Mouse (Mus musculus): ENCODE data around the gene Gmpr2. TPM values are rescaled to one million over a fixed set of nuclear protein-coding genes. Genes with fewer than 3 reads are reported as not detected.

Gmpr2 gene
- polyA plus RNA-seq, 1 experiment from 2014 or later = 74.2 TPM

GRCm38 (mm10) chr14:55643060-55643907 lies 28.5 kb upstream of the Gmpr2 start, which contains the start of gene Tm9sf1:
Gene Tm9sf1, minus strand, starts transcription at chr14:55643806.
- Histone ChIP-seq H3K4me3 (ENCODE audit: low read length) (peak within 1 kb of the TSS; percentile 99), H3K9ac (replicated peaks; ENCODE audit: low read length) (peak within 1 kb of the TSS; percentile 92), H3K4me2 (replicated peaks; ENCODE audit: low read depth, low read length) (peak within 1 kb of the TSS; percentile 88), H3K36me3 (ENCODE audit: insufficient read depth, low read length) (peaks cover 29% of the 10 kb centered on the region), H3K4me1 (ENCODE audit: insufficient read depth, low read length) (peaks cover 21% of the 10 kb centered on the region), H3K27ac (ENCODE audit: low read length) (peak within 1 kb of the TSS; percentile 95), H3K27me3 (ENCODE audit: insufficient read depth, low read length) (no peaks in the 10 kb centered on the region), H3K9me3 (ENCODE audit: low read length) (no peaks in the 10 kb centered on the region)
- ATAC-seq (ENCODE audit: low FRiP score, low TSS enrichment) = peak; percentile 87
- WGBS = under 1% methylated on average over 86 of the region's 89 CpGs

- 14% methylated on average over 17 of the region's 17 CpGs for WGBS
- H3K4me1 ChIP-seq (ENCODE audit: insufficient read depth, low read length) = peaks cover 21% of the 10 kb centered on the region
- H3K9me3 ChIP-seq (ENCODE audit: low read length) = no peaks in the 10 kb centered on the region
- H3K27me3 ChIP-seq (ENCODE audit: insufficient read depth, low read length) = no peaks in the 10 kb centered on the region
- peak overlapping the region; percentile 92 for H3K9ac ChIP-seq (replicated peaks; ENCODE audit: low read length)
- peak overlapping the region; percentile 99 for H3K4me3 ChIP-seq (ENCODE audit: low read length)
- ATAC-seq (ENCODE audit: low FRiP score, low TSS enrichment) = no peak
- peaks cover 21% of the 10 kb centered on the region for H3K36me3 ChIP-seq (ENCODE audit: insufficient read depth, low read length)
- peak overlapping the region; percentile 95 for H3K27ac ChIP-seq (ENCODE audit: low read length)
- peak overlapping the region; percentile 88 for H3K4me2 ChIP-seq (replicated peaks; ENCODE audit: low read depth, low read length)
Observed at GRCm38 (mm10) chr14:55644261-55644888, 27.4 kb upstream of the Gmpr2 start.

- Histone ChIP-seq H3K27me3 (ENCODE audit: insufficient read depth, low read length) (no peaks in the 10 kb centered on the region), H3K9me3 (ENCODE audit: low read length) (no peaks in the 10 kb centered on the region), H3K4me1 (ENCODE audit: insufficient read depth, low read length) (peaks cover 7% of the 10 kb centered on the region), H3K36me3 (ENCODE audit: insufficient read depth, low read length) (no peaks in the 10 kb centered on the region), H3K4me3 (ENCODE audit: low read length) (no peak within 1 kb of the TSS), H3K27ac (ENCODE audit: low read length) (no peak within 1 kb of the TSS), H3K4me2 (replicated peaks; ENCODE audit: low read depth, low read length) (no peak within 1 kb of the TSS), H3K9ac (replicated peaks; ENCODE audit: low read length) (no peak within 1 kb of the TSS)
- ATAC-seq (ENCODE audit: low FRiP score, low TSS enrichment) = no peak
- 97% methylated on average over 2 of the region's 2 CpGs for WGBS
Observed at GRCm38 (mm10) chr14:55649884-55650283, 21.9 kb upstream of the Gmpr2 start, which contains the start of gene Tssk4. Gene Tssk4, plus strand, starts transcription at chr14:55650184.

DNA sequence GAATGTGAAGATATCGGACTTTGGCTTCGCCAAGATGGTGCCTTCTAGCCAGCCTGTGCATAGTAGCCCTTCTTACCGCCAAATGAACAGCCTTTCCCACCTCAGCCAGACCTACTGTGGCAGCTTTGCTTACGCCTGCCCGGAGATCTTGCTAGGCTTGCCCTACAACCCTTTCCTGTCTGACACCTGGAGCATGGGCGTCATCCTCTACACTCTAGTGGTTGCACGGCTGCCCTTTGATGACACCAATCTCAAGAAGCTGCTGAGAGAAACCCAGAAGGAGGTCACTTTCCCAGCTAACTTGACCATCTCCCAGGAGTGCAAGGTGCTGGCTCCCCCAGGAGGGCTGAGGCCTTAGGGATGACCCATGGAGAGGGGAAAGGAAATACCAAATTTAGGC lies 20.2 kb upstream of the Gmpr2 start:
- H3K4me1 ChIP-seq (ENCODE audit: insufficient read depth, low read length) = no peaks in the 10 kb centered on the region
- H3K36me3 ChIP-seq (ENCODE audit: insufficient read depth, low read length) = no peaks in the 10 kb centered on the region
- H3K27me3 ChIP-seq (ENCODE audit: insufficient read depth, low read length) = no peaks in the 10 kb centered on the region
- 90% methylated on average over 7 of the region's 7 CpGs for WGBS
- H3K27ac ChIP-seq (ENCODE audit: low read length) = no peak overlapping the region
- H3K9me3 ChIP-seq (ENCODE audit: low read length) = no peaks in the 10 kb centered on the region
- no peak for ATAC-seq (ENCODE audit: low FRiP score, low TSS enrichment)
- no peak overlapping the region for H3K4me3 ChIP-seq (ENCODE audit: low read length)
- no peak overlapping the region for H3K4me2 ChIP-seq (replicated peaks; ENCODE audit: low read depth, low read length)
- no peak overlapping the region for H3K9ac ChIP-seq (replicated peaks; ENCODE audit: low read length)

DNA sequence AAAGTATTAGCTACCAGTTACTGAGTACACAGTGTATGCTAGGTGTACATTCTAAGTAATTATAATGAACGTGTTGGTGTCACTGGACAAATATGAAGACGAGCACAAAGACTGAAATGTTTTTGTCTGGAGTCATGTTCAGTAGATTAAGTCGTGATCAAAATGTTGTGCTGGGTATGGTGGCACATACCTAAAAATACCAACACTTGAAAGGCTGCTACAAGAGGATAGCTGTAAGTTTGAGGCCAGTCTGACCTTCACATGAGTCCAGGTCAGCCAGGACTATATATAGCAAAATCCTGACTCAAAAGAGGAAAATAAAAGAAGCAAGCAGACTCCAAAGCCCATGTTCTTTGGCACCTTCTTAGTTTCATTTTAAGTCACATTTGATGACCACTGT lies 14.8 kb upstream of the Gmpr2 start:
- Histone ChIP-seq H3K4me1 (ENCODE audit: insufficient read depth, low read length) (peaks cover 10% of the 10 kb centered on the region; the same call in 1 of the 2 replicates), H3K9ac (replicated peaks; ENCODE audit: low read length) (no peak overlapping the region), H3K4me3 (ENCODE audit: low read length) (no peak overlapping the region), H3K36me3 (ENCODE audit: insufficient read depth, low read length) (peaks cover 5% of the 10 kb centered on the region; the same call in 1 of the 2 replicates), H3K27me3 (ENCODE audit: insufficient read depth, low read length) (no peaks in the 10 kb centered on the region), H3K27ac (ENCODE audit: low read length) (no peak overlapping the region), H3K9me3 (ENCODE audit: low read length) (no peaks in the 10 kb centered on the region), H3K4me2 (replicated peaks; ENCODE audit: low read depth, low read length) (no peak overlapping the region)
- 88% methylated on average over 3 of the region's 3 CpGs for WGBS
- ATAC-seq (ENCODE audit: low FRiP score, low TSS enrichment) = no peak

DNA sequence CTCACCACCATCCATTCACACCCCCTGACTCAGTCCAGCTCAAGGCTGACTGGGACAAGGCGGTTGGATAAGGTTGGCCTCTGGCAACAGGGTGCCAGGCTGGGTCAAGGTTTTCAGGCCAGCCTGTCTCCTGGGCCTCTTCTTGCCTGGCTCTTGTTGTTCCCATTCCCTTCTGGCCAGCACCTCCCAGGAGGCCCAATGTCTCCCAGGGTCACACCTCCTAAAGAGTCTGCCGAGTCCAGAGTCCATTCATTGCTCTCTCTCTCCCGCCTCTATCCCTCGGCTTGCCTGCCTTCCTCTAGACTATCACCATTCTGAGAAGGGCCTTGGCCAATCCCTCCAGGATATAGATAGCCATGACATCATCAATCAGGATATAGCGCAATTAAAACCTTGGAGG lies 13.7 kb upstream of the Gmpr2 start:
- peaks cover 10% of the 10 kb centered on the region; the same call in 1 of the 2 replicates for H3K4me1 ChIP-seq (ENCODE audit: insufficient read depth, low read length)
- ATAC-seq (ENCODE audit: low FRiP score, low TSS enrichment) = no peak
- H3K27ac ChIP-seq (ENCODE audit: low read length) = no peak overlapping the region
- H3K9ac ChIP-seq (replicated peaks; ENCODE audit: low read length) = no peak overlapping the region
- WGBS = 79% methylated on average over 5 of the region's 5 CpGs
- no peak overlapping the region for H3K4me3 ChIP-seq (ENCODE audit: low read length)
- H3K9me3 ChIP-seq (ENCODE audit: low read length) = no peaks in the 10 kb centered on the region
- no peak overlapping the region for H3K4me2 ChIP-seq (replicated peaks; ENCODE audit: low read depth, low read length)
- peaks cover 10% of the 10 kb centered on the region for H3K36me3 ChIP-seq (ENCODE audit: insufficient read depth, low read length)
- no peaks in the 10 kb centered on the region for H3K27me3 ChIP-seq (ENCODE audit: insufficient read depth, low read length)

DNA sequence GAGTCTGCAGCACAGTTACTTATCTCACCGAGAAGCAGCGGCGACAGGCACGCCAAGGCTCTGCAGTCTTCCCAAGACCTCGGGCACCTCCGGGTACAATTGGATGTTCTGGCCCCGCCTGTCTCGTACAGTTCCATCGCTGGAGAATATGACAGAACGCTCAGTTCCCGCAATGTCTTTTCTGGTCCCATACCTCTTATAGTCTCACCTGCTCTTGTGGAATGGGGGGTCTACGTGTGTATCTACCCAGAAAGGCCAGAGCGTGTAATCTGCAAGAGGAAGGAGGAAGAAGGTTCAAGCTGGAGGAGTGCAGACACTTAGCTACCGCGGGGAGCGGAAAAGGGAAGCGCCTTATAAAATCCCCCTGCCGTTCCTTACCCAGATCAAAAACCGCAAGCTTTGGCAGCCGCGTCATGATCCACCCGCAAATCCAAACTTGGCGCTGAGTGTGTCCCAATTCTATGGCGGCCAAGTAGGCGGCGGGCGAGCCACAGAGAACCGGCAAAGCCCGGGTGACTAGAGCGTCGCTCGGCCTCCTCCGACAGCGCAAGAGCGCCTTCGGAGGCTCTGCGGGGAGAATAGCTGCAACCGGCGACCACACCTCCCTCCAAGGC lies 11.7 kb upstream of the Gmpr2 start, which contains the start of gene Mdp1:
TSS of gene Mdp1 (minus strand) at position 549 of the 614 bp plus-strand sequence.
- Histone ChIP-seq H3K4me1 (ENCODE audit: insufficient read depth, low read length) (peaks cover 10% of the 10 kb centered on the region; the same call in 1 of the 2 replicates), H3K27ac (ENCODE audit: low read length) (peak within 1 kb of the TSS; percentile 26), H3K9me3 (ENCODE audit: low read length) (no peaks in the 10 kb centered on the region), H3K4me2 (replicated peaks; ENCODE audit: low read depth, low read length) (peak within 1 kb of the TSS; percentile 60), H3K4me3 (ENCODE audit: low read length) (peak within 1 kb of the TSS; percentile 84), H3K27me3 (ENCODE audit: insufficient read depth, low read length) (no peaks in the 10 kb centered on the region), H3K36me3 (ENCODE audit: insufficient read depth, low read length) (peaks cover 20% of the 10 kb centered on the region), H3K9ac (replicated peaks; ENCODE audit: low read length) (peak within 1 kb of the TSS; percentile 82)
- under 1% methylated on average over 39 of the region's 39 CpGs for WGBS
- ATAC-seq (ENCODE audit: low FRiP score, low TSS enrichment) = peak; percentile 94

GRCm38 (mm10) chr14:55660636-55661035 lies 11.1 kb upstream of the Gmpr2 start:
- WGBS = 45% methylated on average over 2 of the region's 2 CpGs

GRCm38 (mm10) chr14:55671486-55671832 lies 282 bp upstream of the Gmpr2 start:
- H3K9me3 ChIP-seq (ENCODE audit: low read length) = no peaks in the 10 kb centered on the region
- peak overlapping the region; percentile 94 for H3K4me3 ChIP-seq (ENCODE audit: low read length)
- ATAC-seq (ENCODE audit: low FRiP score, low TSS enrichment) = peak; percentile 68
- H3K4me1 ChIP-seq (ENCODE audit: insufficient read depth, low read length) = peaks cover 15% of the 10 kb centered on the region
- WGBS = under 1% methylated on average over 12 of the region's 12 CpGs
- peak overlapping the region; percentile 88 for H3K9ac ChIP-seq (replicated peaks; ENCODE audit: low read length)
- peaks cover 23% of the 10 kb centered on the region for H3K36me3 ChIP-seq (ENCODE audit: insufficient read depth, low read length)
- H3K27ac ChIP-seq (ENCODE audit: low read length) = peak overlapping the region; percentile 87
- no peaks in the 10 kb centered on the region for H3K27me3 ChIP-seq (ENCODE audit: insufficient read depth, low read length)
- H3K4me2 ChIP-seq (replicated peaks; ENCODE audit: low read depth, low read length) = peak overlapping the region; percentile 74

More at GRCm38 (mm10) chr14:55660636-55661035, 11.1 kb upstream of the Gmpr2 start:
- Histone ChIP-seq H3K4me2 (replicated peaks; ENCODE audit: low read depth, low read length) (peak overlapping the region; percentile 60; the same call in 1 of the 2 replicates), H3K36me3 (ENCODE audit: insufficient read depth, low read length) (peaks cover 20% of the 10 kb centered on the region), H3K27ac (ENCODE audit: low read length) (no peak overlapping the region; the same call in 1 of the 2 replicates), H3K9ac (replicated peaks; ENCODE audit: low read length) (no peak overlapping the region), H3K4me3 (ENCODE audit: low read length) (peak overlapping the region; percentile 84), H3K9me3 (ENCODE audit: low read length) (no peaks in the 10 kb centered on the region), H3K4me1 (ENCODE audit: insufficient read depth, low read length) (peaks cover 10% of the 10 kb centered on the region; the same call in 1 of the 2 replicates), H3K27me3 (ENCODE audit: insufficient read depth, low read length) (no peaks in the 10 kb centered on the region)
- ATAC-seq (ENCODE audit: low FRiP score, low TSS enrichment) = peak; percentile 20; the same call in 1 of the 2 replicates
